Mouse (Mus musculus) common myeloid progenitor, adult 5-6 weeks (primary cell): ENCODE measurements around the gene Krt25. TPM values are rescaled to one million over a fixed set of nuclear protein-coding genes. Genes with fewer than 3 reads are reported as not detected.

Experiments
- ATAC-seq: replicated peaks from 2 replicates; pipeline ENCODE4 v1.8.0; 2016; ENCODE audit warnings: low read depth, mild to moderate bottlenecking, moderate TSS enrichment, inconsistent platforms; ENCODE audit not compliant: poor library complexity, severe bottlenecking
- total RNA-seq: library from RNA; stranded (forward); fragments of 200-1000, 187-1606 nt; gene quantifications from 2 replicates; pipeline ENCODE4 v1.2.3, GENCODE M21; 2017

The Krt25 gene
- total RNA-seq, 1 experiment from 2014 or later = not detected

DNA sequence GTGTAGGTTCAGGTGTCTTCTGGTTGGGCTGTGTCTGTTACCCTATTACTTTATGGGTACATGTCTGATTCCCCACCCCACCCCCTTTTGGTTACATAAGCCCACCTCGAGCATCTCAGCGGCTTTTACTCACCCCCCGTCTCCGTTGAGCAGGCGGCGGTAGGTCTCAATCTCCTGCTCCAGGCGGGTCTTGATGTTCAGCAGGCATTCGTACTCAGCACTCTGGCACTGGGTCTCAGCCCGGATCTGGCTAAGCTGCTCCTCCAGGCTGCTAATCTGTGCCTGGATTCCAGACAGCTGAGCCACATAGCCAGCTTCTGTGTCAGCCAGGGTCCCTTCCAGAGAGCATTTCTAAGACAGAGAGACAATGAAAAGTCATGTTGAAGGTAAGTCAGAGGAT lies 41.6 kb downstream of the Krt25 start:
- ATAC-seq = no peak

DNA sequence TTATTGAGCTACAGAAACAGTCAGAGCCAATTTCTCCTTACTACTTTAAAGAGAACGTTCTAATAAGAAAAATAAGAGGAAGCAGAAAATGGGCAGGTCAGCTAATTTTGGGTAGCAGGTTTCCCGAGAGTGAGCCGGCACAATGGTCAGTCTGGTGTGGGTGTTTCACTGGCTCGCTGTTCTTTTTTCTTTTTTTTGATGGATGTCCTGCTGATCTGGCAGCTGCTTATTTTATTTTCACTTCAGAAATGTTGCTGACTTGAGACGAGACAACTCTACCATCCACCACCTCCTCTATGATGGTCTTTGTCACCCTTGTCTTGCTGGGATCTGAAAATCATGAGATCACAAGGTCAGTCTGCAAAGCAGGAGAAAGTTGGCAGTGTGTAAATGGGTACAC lies 42.8 kb downstream of the Krt25 start:
- no peak for ATAC-seq

DNA sequence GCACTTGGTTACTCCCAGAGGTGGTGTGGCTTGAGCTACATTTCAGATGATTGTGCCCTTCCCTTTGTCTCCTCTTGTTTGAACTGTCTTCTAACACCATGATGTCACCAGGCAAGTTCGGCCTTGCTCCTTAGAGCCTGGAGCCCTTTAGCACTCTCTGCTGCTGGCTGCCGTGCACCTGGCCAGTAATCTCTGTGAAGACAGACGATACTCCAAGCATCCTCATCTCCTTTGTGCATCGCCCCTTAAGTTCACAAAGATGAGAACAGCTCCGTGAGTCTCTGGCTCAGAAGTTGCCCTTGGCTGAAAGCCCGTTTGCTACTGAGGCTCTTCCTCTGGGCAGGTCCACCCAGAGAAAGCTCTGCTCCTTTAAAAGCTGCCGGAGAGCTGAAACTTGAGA lies 46.0 kb downstream of the Krt25 start:
- ATAC-seq = no peak

DNA sequence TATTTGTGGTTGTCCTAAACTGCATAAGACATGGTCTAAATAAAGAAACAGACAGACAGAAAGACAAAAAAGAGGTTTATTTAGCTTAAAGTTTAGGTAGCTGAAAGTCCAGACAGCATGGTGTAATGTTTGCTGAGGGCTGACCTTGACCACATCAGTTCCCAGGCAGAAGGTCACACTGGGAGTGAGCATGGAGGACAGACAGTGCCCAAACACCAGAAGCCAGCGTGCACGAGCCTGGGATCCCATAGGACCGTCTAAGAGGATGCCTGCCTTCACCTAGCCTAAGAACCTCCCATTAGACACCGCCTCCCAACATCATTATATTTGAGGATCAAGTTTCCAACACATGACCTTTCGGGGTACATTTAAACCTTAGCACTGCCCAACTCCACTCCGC lies 47.1 kb downstream of the Krt25 start:
- no peak for ATAC-seq

DNA sequence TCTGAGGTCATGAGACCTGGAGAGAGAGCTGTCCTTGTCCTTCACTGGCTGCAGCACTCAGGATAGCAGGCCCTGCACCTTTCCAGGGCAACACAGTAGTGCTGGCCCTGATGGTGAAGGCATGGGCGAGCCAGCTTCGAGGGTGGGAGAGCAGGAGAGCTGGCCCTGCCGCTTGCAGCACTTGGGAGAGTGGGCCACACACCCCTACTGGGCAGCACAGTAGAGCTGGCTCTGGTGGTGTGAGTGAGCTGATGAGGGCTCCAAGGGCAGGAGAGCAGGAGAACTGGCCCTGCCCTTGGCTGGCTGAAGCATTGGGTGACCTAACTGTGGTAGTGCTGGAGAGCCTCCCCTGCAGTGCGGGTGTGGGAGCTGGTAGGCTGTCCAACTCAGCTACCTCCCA lies 50.0 kb downstream of the Krt25 start:
- no peak for ATAC-seq

DNA sequence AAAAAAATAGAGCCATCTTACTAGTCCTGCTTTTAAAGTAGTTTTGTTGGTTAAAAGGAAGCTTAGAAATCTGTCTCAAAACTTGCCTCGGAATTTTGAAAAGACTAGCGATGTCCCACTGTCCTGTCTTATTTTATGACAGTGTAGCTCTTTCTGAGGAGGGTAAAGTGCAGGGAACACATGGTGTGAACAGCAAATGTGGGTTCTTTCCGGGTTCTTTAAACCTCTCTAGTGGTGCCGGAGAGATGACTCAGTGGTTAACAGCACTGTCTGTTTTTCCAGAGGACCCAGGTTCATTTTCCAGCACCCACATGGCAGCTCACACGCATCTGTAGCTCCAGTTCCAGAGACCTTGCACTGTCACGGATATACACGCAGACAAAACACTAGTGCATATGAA lies 53.6 kb downstream of the Krt25 start:
- ATAC-seq = no peak

DNA sequence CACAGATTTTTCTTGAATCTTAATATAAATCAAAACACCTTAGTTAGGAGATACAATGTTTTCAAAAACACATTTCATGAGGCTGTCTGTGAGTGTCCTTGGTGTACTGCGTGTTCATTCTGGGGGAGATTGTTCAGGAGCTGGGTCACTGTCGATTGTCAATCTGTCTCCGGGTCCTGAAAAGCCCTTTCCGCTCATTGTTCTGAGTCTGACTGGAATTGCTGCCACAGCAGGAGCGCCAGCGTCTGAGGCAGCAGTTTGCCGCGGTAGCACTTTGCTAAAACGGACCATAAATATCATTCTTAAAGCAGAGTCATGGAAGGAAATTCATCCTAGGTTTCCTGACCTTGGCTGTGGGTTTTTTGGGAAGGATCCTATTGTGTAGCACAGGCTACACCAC lies 57.0 kb downstream of the Krt25 start:
- no peak for ATAC-seq

Other genes starting within 250 kb of the Krt25 start
- 0.68 and 1.0 TPM in 2 replicates for gene Tns4, start 233.6 kb downstream of the Krt25 start, total RNA-seq
- not detected in 2 replicates for gene Ccr7, start 167.9 kb downstream of the Krt25 start, total RNA-seq
- gene Smarce1, start 91.9 kb downstream of the Krt25 start, total RNA-seq = 222 and 341 TPM in 2 replicates
- not detected in 2 replicates for gene Krt222, start 78.9 kb downstream of the Krt25 start, total RNA-seq
- gene Krt24, start 37.7 kb downstream of the Krt25 start, total RNA-seq = not detected in 2 replicates
- gene Krt26, start 15.0 kb upstream of the Krt25 start, total RNA-seq = not detected in 2 replicates
- gene Krt27, start 28.2 kb upstream of the Krt25 start, total RNA-seq = not detected in 2 replicates
- gene Krt28, start 52.0 kb upstream of the Krt25 start, total RNA-seq = not detected in 2 replicates
- gene Krt10, start 66.4 kb upstream of the Krt25 start, total RNA-seq = 0.50 TPM in 1 of 2 replicates, not detected in the other
- gene Krt12, start 99.3 kb upstream of the Krt25 start, total RNA-seq = not detected in 2 replicates
- gene Krt20, start 115.2 kb upstream of the Krt25 start, total RNA-seq = not detected in 2 replicates
- gene Krt23, start 170.2 kb upstream of the Krt25 start, total RNA-seq = not detected in 2 replicates
- not detected in 2 replicates for gene Krt39, start 198.4 kb upstream of the Krt25 start, total RNA-seq
- not detected in 2 replicates for gene Krt40, start 220.2 kb upstream of the Krt25 start, total RNA-seq
- gene Krtap3-3, start 227.9 kb upstream of the Krt25 start, total RNA-seq = not detected in 2 replicates
- gene Krtap3-2, start 233.9 kb upstream of the Krt25 start, total RNA-seq = not detected in 2 replicates
- gene Gm11939, start 236.5 kb upstream of the Krt25 start, total RNA-seq = not detected in 2 replicates
- not detected in 2 replicates for gene Krtap3-1, start 243.7 kb upstream of the Krt25 start, total RNA-seq